In the genomic region with DNA sequence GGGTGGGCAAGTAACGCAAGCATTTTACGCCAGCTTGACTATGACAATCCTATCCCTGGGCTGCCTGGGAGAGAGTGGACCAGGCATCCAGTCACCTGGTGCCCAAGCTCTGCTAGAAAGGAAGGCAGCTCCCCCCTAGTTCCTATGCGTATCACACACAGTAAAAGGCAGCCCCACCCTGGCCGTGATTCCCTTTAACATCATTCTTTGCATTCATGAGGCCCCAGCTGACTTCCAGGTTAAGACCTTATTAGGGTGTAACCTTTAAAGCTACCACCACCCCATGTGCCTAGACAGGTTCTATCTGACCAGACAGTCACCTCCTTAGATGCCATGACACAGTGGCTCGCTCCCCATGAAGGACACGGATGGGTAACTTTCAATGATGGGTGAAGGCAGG, we compare ENCODE assay signal across 18 mouse cellular contexts. TPM values are rescaled to one million over a fixed set of nuclear protein-coding genes. Genes with fewer than 3 reads are reported as not detected.
DNase-seq lines count a peak whose midpoint lies in the region; ATAC-seq and TF ChIP-seq lines count a peak whose summit lies in the region.
"Had no signal": no experiment of that assay in that cellular context is flagged by ENCODE, and none has a peak within 500 bp of the region (broad histone marks: within the 10 kb centered on the region; RNA-seq: fewer than 3 reads in every experiment).

No protein-coding gene starts in this region.

- no peak for ATAC-seq in hindbrain, embryonic 13.5 days (ENCODE audit: low FRiP score)
- ATAC-seq in hindbrain, embryonic 12.5 days (ENCODE audit: low FRiP score), result no peak
- no peak for ATAC-seq in midbrain, embryonic 15.5 days (replicated peaks)
- 0 out of 2 replicates have a peak, but pooled peaks have one; percentile 8 for ATAC-seq in intestine, embryonic 16.5 days
- peak; percentile 13; the same call in 1 of the 2 replicates for ATAC-seq in stomach, postnatal 0 days (ENCODE audit: low FRiP score, low TSS enrichment)
- ATAC-seq in monocyte, adult 5-6 weeks (replicated peaks; ENCODE audit: insufficient number of reproducible peaks, low FRiP score, low TSS enrichment, poor library complexity, severe bottlenecking), result no peak
- ATAC-seq: forebrain, embryonic 15.5 days had no signal

- no peaks in the 10 kb centered on the region for H3K9me3 ChIP-seq in hindbrain, embryonic 13.5 days
- no peaks in the 10 kb centered on the region for H3K9me3 ChIP-seq in hindbrain, embryonic 12.5 days (replicated peaks)
- no peaks in the 10 kb centered on the region for H3K9me3 ChIP-seq in midbrain, embryonic 10.5 days (replicated peaks)
- no peaks in the 10 kb centered on the region for H3K9me3 ChIP-seq in midbrain, embryonic 15.5 days
- no peaks in the 10 kb centered on the region for H3K9me3 ChIP-seq in intestine, embryonic 16.5 days (ENCODE audit: control insufficient read depth, low read length)
- H3K9me3 ChIP-seq in stomach, postnatal 0 days (ENCODE audit: control insufficient read depth, low read length), result no peaks in the 10 kb centered on the region
- H3K9me3 ChIP-seq: forebrain, embryonic 15.5 days; limb, embryonic 12.5 days; liver, embryonic 15.5 days had no signal

- no peak overlapping the region for H3K27ac ChIP-seq in hindbrain, embryonic 13.5 days
- H3K27ac ChIP-seq in hindbrain, embryonic 12.5 days, result no peak overlapping the region
- peak overlapping the region; percentile 71 for H3K27ac ChIP-seq in midbrain, embryonic 10.5 days (replicated peaks)
- H3K27ac ChIP-seq in midbrain, embryonic 15.5 days, result no peak overlapping the region
- peak overlapping the region; percentile 53; the same call in 1 of the 2 replicates for H3K27ac ChIP-seq in intestine, embryonic 16.5 days (ENCODE audit: low read length)
- H3K27ac ChIP-seq in stomach, postnatal 0 days (replicated peaks), result peak overlapping the region; percentile 58
- H3K27ac ChIP-seq: forebrain, embryonic 15.5 days; layer of hippocampus, adult 2 months; left cerebral cortex, adult 2 months; limb, embryonic 12.5 days; liver, embryonic 15.5 days had no signal

- peak; percentile 13 for DNase-seq in midbrain, embryonic 10.5 days (ENCODE audit: low spot score)
- DNase-seq in stomach, postnatal 0 days (ENCODE audit: low spot score), result no peak
- DNase-seq: adrenal gland, postnatal 25 days; cerebellum, adult 9-11 months; right cerebral cortex, adult 18-20 months had no signal

- no peaks in the 10 kb centered on the region for H3K27me3 ChIP-seq in hindbrain, embryonic 13.5 days
- no peaks in the 10 kb centered on the region for H3K27me3 ChIP-seq in hindbrain, embryonic 12.5 days
- no peaks in the 10 kb centered on the region for H3K27me3 ChIP-seq in midbrain, embryonic 10.5 days (ENCODE audit: low read depth, poor library complexity, severe bottlenecking)
- no peaks in the 10 kb centered on the region for H3K27me3 ChIP-seq in midbrain, embryonic 15.5 days (replicated peaks)
- no peaks in the 10 kb centered on the region for H3K27me3 ChIP-seq in intestine, embryonic 16.5 days (replicated peaks; ENCODE audit: control insufficient read depth, insufficient read depth, low read length)
- no peaks in the 10 kb centered on the region for H3K27me3 ChIP-seq in stomach, postnatal 0 days (ENCODE audit: control insufficient read depth, insufficient read depth, low read length)
- H3K27me3 ChIP-seq: forebrain, embryonic 15.5 days had no signal

- H3K36me3 ChIP-seq in hindbrain, embryonic 13.5 days, result no peaks in the 10 kb centered on the region
- no peaks in the 10 kb centered on the region for H3K36me3 ChIP-seq in hindbrain, embryonic 12.5 days
- peaks cover 14% of the 10 kb centered on the region for H3K36me3 ChIP-seq in midbrain, embryonic 10.5 days
- H3K36me3 ChIP-seq in midbrain, embryonic 15.5 days (replicated peaks), result no peaks in the 10 kb centered on the region
- H3K36me3 ChIP-seq in intestine, embryonic 16.5 days (ENCODE audit: control insufficient read depth, insufficient read depth, low read length), result no peaks in the 10 kb centered on the region
- no peaks in the 10 kb centered on the region for H3K36me3 ChIP-seq in stomach, postnatal 0 days (ENCODE audit: control insufficient read depth, insufficient read depth, low read length)
- H3K36me3 ChIP-seq: forebrain, embryonic 15.5 days; limb, embryonic 12.5 days; liver, embryonic 15.5 days had no signal

- no peak for TF ChIP-seq CTCF in stomach, postnatal 0 days (IDR thresholded peaks at IDR 0.05; ENCODE audit: low read depth)

- TF ChIP-seq EP300 in stomach, postnatal 0 days (optimal IDR thresholded peaks at IDR 0.05), result no peak

- peak overlapping the region; percentile 39; the same call in 1 of the 2 replicates for H3K9ac ChIP-seq in hindbrain, embryonic 13.5 days
- H3K9ac ChIP-seq in hindbrain, embryonic 12.5 days, result no peak overlapping the region
- no peak overlapping the region for H3K9ac ChIP-seq in midbrain, embryonic 15.5 days
- peak overlapping the region; percentile 30; the same call in 1 of the 2 replicates for H3K9ac ChIP-seq in intestine, embryonic 16.5 days (ENCODE audit: low read depth, low read length)
- 0 out of 2 replicates have a peak overlapping the region, but pooled peaks have one; percentile 8 for H3K9ac ChIP-seq in stomach, postnatal 0 days (ENCODE audit: low read length)
- H3K9ac ChIP-seq: forebrain, embryonic 15.5 days; limb, embryonic 12.5 days; liver, embryonic 15.5 days had no signal

- H3K4me3 ChIP-seq in hindbrain, embryonic 13.5 days, result no peak overlapping the region
- H3K4me3 ChIP-seq in hindbrain, embryonic 12.5 days, result no peak overlapping the region
- H3K4me3 ChIP-seq in midbrain, embryonic 10.5 days, result no peak overlapping the region
- no peak overlapping the region for H3K4me3 ChIP-seq in midbrain, embryonic 15.5 days
- no peak overlapping the region for H3K4me3 ChIP-seq in intestine, embryonic 16.5 days (ENCODE audit: low read length)
- H3K4me3 ChIP-seq in stomach, postnatal 0 days (ENCODE audit: low read depth, low read length), result no peak overlapping the region
- H3K4me3 ChIP-seq: forebrain, embryonic 15.5 days; layer of hippocampus, adult 2 months; left cerebral cortex, adult 2 months; limb, embryonic 12.5 days; liver, embryonic 15.5 days; myocyte had no signal

- 69% methylated on average over 6 of the region's 6 CpGs for WGBS in hindbrain, embryonic 13.5 days
- WGBS in hindbrain, embryonic 12.5 days, result 69% methylated on average over 6 of the region's 6 CpGs
- 68% methylated on average over 6 of the region's 6 CpGs for WGBS in midbrain, embryonic 10.5 days
- WGBS in midbrain, embryonic 15.5 days, result 58% methylated on average over 6 of the region's 6 CpGs
- 68% methylated on average over 6 of the region's 6 CpGs for WGBS in intestine, embryonic 16.5 days
- WGBS in stomach, postnatal 0 days, result 62% methylated on average over 6 of the region's 6 CpGs

- no peak overlapping the region for H3K4me2 ChIP-seq in hindbrain, embryonic 13.5 days
- no peak overlapping the region for H3K4me2 ChIP-seq in hindbrain, embryonic 12.5 days (replicated peaks)
- no peak overlapping the region for H3K4me2 ChIP-seq in midbrain, embryonic 15.5 days
- peak overlapping the region; percentile 34; the same call in 1 of the 2 replicates for H3K4me2 ChIP-seq in intestine, embryonic 16.5 days (ENCODE audit: low read depth, low read length)
- peak overlapping the region; percentile 8; the same call in 1 of the 2 replicates for H3K4me2 ChIP-seq in stomach, postnatal 0 days (replicated peaks; ENCODE audit: low read depth)
- H3K4me2 ChIP-seq: forebrain, embryonic 15.5 days; limb, embryonic 12.5 days; liver, embryonic 15.5 days had no signal

- peaks cover 74% of the 10 kb centered on the region for H3K4me1 ChIP-seq in hindbrain, embryonic 13.5 days (replicated peaks)
- peaks cover 81% of the 10 kb centered on the region for H3K4me1 ChIP-seq in hindbrain, embryonic 12.5 days
- H3K4me1 ChIP-seq in midbrain, embryonic 10.5 days, result peaks cover 100% of the 10 kb centered on the region
- peaks cover 29% of the 10 kb centered on the region for H3K4me1 ChIP-seq in midbrain, embryonic 15.5 days
- H3K4me1 ChIP-seq in intestine, embryonic 16.5 days (ENCODE audit: control insufficient read depth, insufficient read depth, low read length), result peaks cover 69% of the 10 kb centered on the region
- peaks cover 17% of the 10 kb centered on the region for H3K4me1 ChIP-seq in stomach, postnatal 0 days (replicated peaks; ENCODE audit: control insufficient read depth, insufficient read depth)

RNA-seq across cellular contexts. Expression of a gene that starts 8.7 kb away (rescaled TPM):
- 7.9 and 8.0 TPM in 2 replicates for polyA plus RNA-seq in hindbrain, embryonic 13.5 days (2015; fragmentation: Nextera tagmentation; extraction: Ambion mirVana)
- 17.5 and 19.2 TPM in 2 replicates for polyA plus RNA-seq in hindbrain, embryonic 12.5 days (2016; fragmentation: Nextera tagmentation; extraction: Ambion mirVana)
- polyA plus RNA-seq in midbrain, embryonic 10.5 days (2016; fragmentation: Nextera tagmentation; extraction: Ambion mirVana), result 28.5 and 32.0 TPM in 2 replicates
- 6.5 and 7.4 TPM in 2 replicates for polyA plus RNA-seq in midbrain, embryonic 15.5 days (2015; fragmentation: Nextera tagmentation; extraction: Ambion mirVana)
- 5.5 and 7.0 TPM in 2 replicates for polyA plus RNA-seq in intestine, embryonic 16.5 days (2015; fragmentation: Nextera tagmentation; extraction: Ambion mirVana)
- 3.7 and 5.0 TPM in 2 replicates for polyA plus RNA-seq in stomach, postnatal 0 days (2015; fragmentation: Nextera tagmentation; extraction: Ambion mirVana)
- not detected in 3 replicates for total RNA-seq in monocyte, adult 5-6 weeks (2017)
- total RNA-seq: MEL had no signal

RNA-seq across cellular contexts. Expression of a gene that starts 52.1 kb away (rescaled TPM):
- polyA plus RNA-seq in hindbrain, embryonic 13.5 days (2015; fragmentation: Nextera tagmentation; extraction: Ambion mirVana), result 9.9 and 10.3 TPM in 2 replicates
- 5.2 and 5.6 TPM in 2 replicates for polyA plus RNA-seq in hindbrain, embryonic 12.5 days (2016; fragmentation: Nextera tagmentation; extraction: Ambion mirVana)
- polyA plus RNA-seq in midbrain, embryonic 10.5 days (2016; fragmentation: Nextera tagmentation; extraction: Ambion mirVana), result 3.4 and 3.9 TPM in 2 replicates
- 20.0 and 21.9 TPM in 2 replicates for polyA plus RNA-seq in midbrain, embryonic 15.5 days (2015; fragmentation: Nextera tagmentation; extraction: Ambion mirVana)
- 3.0 and 3.5 TPM in 2 replicates for polyA plus RNA-seq in intestine, embryonic 16.5 days (2015; fragmentation: Nextera tagmentation; extraction: Ambion mirVana)
- polyA plus RNA-seq in stomach, postnatal 0 days (2015; fragmentation: Nextera tagmentation; extraction: Ambion mirVana), result 2.8 and 4.2 TPM in 2 replicates
- total RNA-seq in monocyte, adult 5-6 weeks (2017), result 0.85 to 1.4 TPM in 2 of 3 replicates, not detected in the other
- polyA plus RNA-seq: C2C12 had no signal

Comparison
In these comparisons a context has a peak if more than half of its experiments do, and no peak if none do; other contexts are left out.
1. H3K27ac ChIP-seq: peak in midbrain, embryonic 10.5 days (single experiment), intestine, embryonic 16.5 days (single experiment) and stomach, postnatal 0 days (single experiment); none in hindbrain, embryonic 13.5 days (single experiment), hindbrain, embryonic 12.5 days (single experiment) and midbrain, embryonic 15.5 days (single experiment).
2. H3K9ac ChIP-seq: peak in hindbrain, embryonic 13.5 days (single experiment), intestine, embryonic 16.5 days (single experiment) and stomach, postnatal 0 days (single experiment); none in hindbrain, embryonic 12.5 days (single experiment) and midbrain, embryonic 15.5 days (single experiment).
3. ATAC-seq: peak in intestine, embryonic 16.5 days (single experiment) and stomach, postnatal 0 days (single experiment); none in hindbrain, embryonic 13.5 days (single experiment), hindbrain, embryonic 12.5 days (single experiment), midbrain, embryonic 15.5 days (single experiment) and monocyte, adult 5-6 weeks (single experiment).
4. H3K4me2 ChIP-seq: peak in intestine, embryonic 16.5 days (single experiment) and stomach, postnatal 0 days (single experiment); none in hindbrain, embryonic 13.5 days (single experiment), hindbrain, embryonic 12.5 days (single experiment) and midbrain, embryonic 15.5 days (single experiment).